Mouse (Mus musculus) heart, adult 2 months (tissue): ENCODE data around the gene Gm4779.

ENCODE experiments used
- CTCF ChIP-seq: fragments of 200-600 bp; IDR thresholded peaks from 2 replicates; pipeline ENCODE4 v1.8.1; 2022; ENCODE audit warnings: antibody characterized with exemption, mild to moderate bottlenecking, moderate library complexity
- POLR2A ChIP-seq: fragments of 200-500 bp; IDR thresholded peaks from 2 replicates; pipeline ENCODE4 v1.6.1; 2011; ENCODE audit warnings: mild to moderate bottlenecking, low read depth, low read length, control low read depth; ENCODE audit not compliant: insufficient read depth

DNA sequence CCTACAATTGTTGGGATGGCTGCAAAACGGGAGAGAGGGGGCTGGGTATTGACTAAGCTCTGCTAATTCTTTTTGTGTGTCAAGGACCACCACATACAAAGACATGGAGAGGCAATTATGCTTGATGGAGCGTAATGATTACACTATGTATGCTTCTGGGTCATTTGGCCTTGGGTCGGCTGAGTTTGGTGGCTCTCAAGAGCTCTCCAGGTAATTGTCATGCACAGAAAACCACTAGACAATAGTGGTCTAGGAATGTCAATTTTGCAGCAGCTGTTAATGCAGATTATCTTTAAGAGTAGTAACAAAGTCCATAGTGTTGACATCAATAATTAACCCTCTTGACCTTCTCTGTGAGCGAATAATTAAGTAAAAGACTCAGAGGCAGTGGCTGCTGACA lies 44.1 kb downstream of the Gm4779 start:
- TF ChIP-seq CTCF (no peak), POLR2A (no peak)
